In genomic region chr4:47630006-47630405, GRCm38 (mm10) we compare ENCODE assay signal across 30 mouse cellular contexts.
DNase-seq lines count a peak whose midpoint lies in the region; ATAC-seq and TF ChIP-seq lines count a peak whose summit lies in the region.
"Had no signal": no experiment of that assay in that cellular context is flagged by ENCODE, and none has a peak within 500 bp of the region (broad histone marks: within the 10 kb centered on the region; RNA-seq: fewer than 3 reads in every experiment).

No protein-coding gene starts in this region.

- intact Hi-C loops in left cerebral cortex, adult 2 months (cut with DNase I) = no loop called here

- no peak overlapping the region for H3K27ac ChIP-seq in kidney, postnatal 0 days
- H3K27ac ChIP-seq in thymus, adult 2 months (ENCODE audit: control insufficient read depth, insufficient read depth, low read length) = no peak overlapping the region
- H3K27ac ChIP-seq in left cerebral cortex, adult 2 months = no peak overlapping the region
- H3K27ac ChIP-seq: embryonic facial prominence, embryonic 13.5 days; forebrain, embryonic 10.5 days; forebrain, embryonic 15.5 days; gastrocnemius, adult 2 months; heart, adult 2 months; hindbrain, embryonic 15.5 days; intestine, embryonic 15.5 days; layer of hippocampus, adult 2 months; limb, embryonic 10.5 days; limb, embryonic 15.5 days; liver, embryonic 13.5 days; midbrain, embryonic 12.5 days had no signal

- WGBS in kidney, postnatal 0 days = 35% methylated on average over 8 of the region's 8 CpGs
- WGBS in thymus, adult 2 months = 43% methylated on average over 8 of the region's 8 CpGs

- no peaks in the 10 kb centered on the region for H3K36me3 ChIP-seq in kidney, postnatal 0 days (ENCODE audit: insufficient read depth, low read length)
- no peaks in the 10 kb centered on the region for H3K36me3 ChIP-seq in thymus, adult 2 months (ENCODE audit: control insufficient read depth, insufficient read depth, low read length)
- H3K36me3 ChIP-seq: embryonic facial prominence, embryonic 13.5 days; forebrain, embryonic 10.5 days; forebrain, embryonic 15.5 days; G1E; heart, embryonic 12.5 days; hindbrain, embryonic 15.5 days; intestine, embryonic 15.5 days; limb, embryonic 10.5 days; limb, embryonic 15.5 days; liver, embryonic 13.5 days; midbrain, embryonic 12.5 days had no signal

- DNase-seq in kidney, postnatal 0 days (ENCODE audit: low spot score) = peak; percentile 27
- no peak for DNase-seq in kidney, adult 11 months
- DNase-seq in thymus, postnatal 0 days (ENCODE audit: low spot score) = peak; percentile 34
- DNase-seq in thymus, adult 2 months = no peak
- no peak for DNase-seq in left cerebral cortex, adult 2 months (ENCODE audit: extremely low spot score in 1 of 2, low spot score in 2 of 2)
- no peak for DNase-seq in adrenal gland, postnatal 36 days
- DNase-seq: adrenal gland, postnatal 10 days; cerebellum, adult 11 months; cerebellum, adult 9-10 months; embryo, embryonic 11 days; gastrocnemius, adult 2 months; gastrocnemius, postnatal 36 days; heart, adult 2 months; liver, embryonic 13.5 days; lung, adult 18-20 months; right cerebral cortex, postnatal 14 days; thymus, postnatal 14 days had no signal

- H3K9me3 ChIP-seq in kidney, postnatal 0 days (replicated peaks; ENCODE audit: low read length) = no peaks in the 10 kb centered on the region
- H3K9me3 ChIP-seq: embryonic facial prominence, embryonic 13.5 days; forebrain, embryonic 10.5 days; forebrain, embryonic 15.5 days; G1E; heart, embryonic 12.5 days; hindbrain, embryonic 15.5 days; intestine, embryonic 15.5 days; limb, embryonic 10.5 days; limb, embryonic 15.5 days; liver, embryonic 13.5 days; megakaryocyte, embryonic 14.5 days; midbrain, embryonic 12.5 days had no signal

- ATAC-seq in kidney, postnatal 0 days (replicated peaks; ENCODE audit: low FRiP score, low read depth) = no peak
- peak; percentile 60 for ATAC-seq in inflammation-experienced regulatory T-cells, adult 6 months
- ATAC-seq: forebrain, embryonic 15.5 days; intestine, embryonic 15.5 days had no signal

- TF ChIP-seq CTCF in kidney, postnatal 0 days (IDR thresholded peaks at IDR 0.05; ENCODE audit: low read depth) = no peak
- TF ChIP-seq CTCF in thymus, adult 2 months (IDR thresholded peaks at IDR 0.05; ENCODE audit: borderline replicate concordance, control insufficient read depth, extremely low read depth, insufficient read depth, low read length, poor library complexity) = no peak
- no peak for TF ChIP-seq CTCF in left cerebral cortex, adult 2 months (IDR thresholded peaks at IDR 0.05)

- no peak for TF ChIP-seq POLR2A in thymus, adult 2 months (IDR thresholded peaks at IDR 0.05; ENCODE audit: control insufficient read depth, extremely low read depth, insufficient read depth, low read length, poor library complexity)

- H3K27me3 ChIP-seq in kidney, postnatal 0 days (ENCODE audit: insufficient read depth, low read length) = no peaks in the 10 kb centered on the region
- no peaks in the 10 kb centered on the region for H3K27me3 ChIP-seq in thymus, adult 2 months (ENCODE audit: control insufficient read depth, insufficient read depth, low read length)
- H3K27me3 ChIP-seq: embryonic facial prominence, embryonic 13.5 days; forebrain, embryonic 15.5 days; heart, embryonic 12.5 days; hindbrain, embryonic 15.5 days; intestine, embryonic 15.5 days; limb, embryonic 15.5 days; liver, embryonic 13.5 days; megakaryocyte, embryonic 14.5 days; midbrain, embryonic 12.5 days had no signal

- no peak overlapping the region for H3K9ac ChIP-seq in kidney, postnatal 0 days (ENCODE audit: low read depth, low read length)
- H3K9ac ChIP-seq: embryonic facial prominence, embryonic 13.5 days; forebrain, embryonic 15.5 days; heart, embryonic 12.5 days; hindbrain, embryonic 15.5 days; intestine, embryonic 15.5 days; limb, embryonic 15.5 days; liver, embryonic 13.5 days; midbrain, embryonic 12.5 days had no signal

- no peaks in the 10 kb centered on the region for H3K4me1 ChIP-seq in kidney, postnatal 0 days (replicated peaks; ENCODE audit: insufficient read depth, low read length)
- H3K4me1 ChIP-seq in thymus, adult 2 months (replicated peaks; ENCODE audit: control insufficient read depth, insufficient read depth, low read length) = peaks cover 2% of the 10 kb centered on the region; the same call in 1 of the 2 replicates
- H3K4me1 ChIP-seq: forebrain, embryonic 10.5 days; forebrain, embryonic 15.5 days; hindbrain, embryonic 15.5 days; intestine, embryonic 15.5 days; limb, embryonic 10.5 days; limb, embryonic 15.5 days; liver, embryonic 13.5 days; megakaryocyte, embryonic 14.5 days; midbrain, embryonic 12.5 days had no signal

- no peak overlapping the region for H3K4me3 ChIP-seq in kidney, postnatal 0 days (replicated peaks; ENCODE audit: low read depth, low read length)
- no peak overlapping the region for H3K4me3 ChIP-seq in thymus, adult 2 months (ENCODE audit: control insufficient read depth, insufficient read depth, low read length)
- no peak overlapping the region for H3K4me3 ChIP-seq in left cerebral cortex, adult 2 months
- H3K4me3 ChIP-seq: embryonic facial prominence, embryonic 13.5 days; forebrain, embryonic 10.5 days; forebrain, embryonic 15.5 days; gastrocnemius, adult 2 months; heart, adult 2 months; heart, embryonic 12.5 days; hindbrain, embryonic 15.5 days; intestine, embryonic 15.5 days; layer of hippocampus, adult 2 months; limb, embryonic 10.5 days; limb, embryonic 15.5 days; liver, embryonic 13.5 days; megakaryocyte, embryonic 14.5 days; midbrain, embryonic 12.5 days had no signal

- H3K4me2 ChIP-seq in kidney, postnatal 0 days (ENCODE audit: low read length) = no peak overlapping the region
- H3K4me2 ChIP-seq: embryonic facial prominence, embryonic 13.5 days; forebrain, embryonic 15.5 days; heart, embryonic 12.5 days; hindbrain, embryonic 15.5 days; intestine, embryonic 15.5 days; limb, embryonic 15.5 days; liver, embryonic 13.5 days; midbrain, embryonic 12.5 days had no signal

Comparison
In these comparisons a context has a peak if more than half of its experiments do, and no peak if none do; other contexts are left out.
1. DNase-seq: peak in kidney, postnatal 0 days (single experiment) and thymus, postnatal 0 days (single experiment); none in kidney, adult 11 months (single experiment), thymus, adult 2 months (single experiment), left cerebral cortex, adult 2 months (0 of 2) and adrenal gland, postnatal 36 days (0 of 2).